Mouse (Mus musculus) left cerebral cortex, postnatal 4 days (tissue): Measurements from ENCODE around the gene Asrgl1. TPM values are rescaled to one million over a fixed set of nuclear protein-coding genes. Genes with fewer than 3 reads are reported as not detected.
"Not testable (repeated sequence)": the region's sequence is repeated elsewhere in the genome, so short reads cannot be mapped to it uniquely, and the experiment has no call there.

Experiments
- DNase-seq: peaks from one replicate; pipeline ENCODE4 v3.0.0-alpha.2; 2022
- intact Hi-C: fragments of 180-260 bp; cut with DNase I; formaldehyde crosslinking; loops from one replicate; pipeline ENCODE4 v1.15.1; 2025
- total RNA-seq, 2 experiments: library from RNA; stranded (reverse); gene quantifications; 2 replicates each; pipeline ENCODE4 v1.2.3; 2021

The Asrgl1 gene
- total RNA-seq: 10 to 100 TPM; 50.1 to 53.3 TPM

DNA sequence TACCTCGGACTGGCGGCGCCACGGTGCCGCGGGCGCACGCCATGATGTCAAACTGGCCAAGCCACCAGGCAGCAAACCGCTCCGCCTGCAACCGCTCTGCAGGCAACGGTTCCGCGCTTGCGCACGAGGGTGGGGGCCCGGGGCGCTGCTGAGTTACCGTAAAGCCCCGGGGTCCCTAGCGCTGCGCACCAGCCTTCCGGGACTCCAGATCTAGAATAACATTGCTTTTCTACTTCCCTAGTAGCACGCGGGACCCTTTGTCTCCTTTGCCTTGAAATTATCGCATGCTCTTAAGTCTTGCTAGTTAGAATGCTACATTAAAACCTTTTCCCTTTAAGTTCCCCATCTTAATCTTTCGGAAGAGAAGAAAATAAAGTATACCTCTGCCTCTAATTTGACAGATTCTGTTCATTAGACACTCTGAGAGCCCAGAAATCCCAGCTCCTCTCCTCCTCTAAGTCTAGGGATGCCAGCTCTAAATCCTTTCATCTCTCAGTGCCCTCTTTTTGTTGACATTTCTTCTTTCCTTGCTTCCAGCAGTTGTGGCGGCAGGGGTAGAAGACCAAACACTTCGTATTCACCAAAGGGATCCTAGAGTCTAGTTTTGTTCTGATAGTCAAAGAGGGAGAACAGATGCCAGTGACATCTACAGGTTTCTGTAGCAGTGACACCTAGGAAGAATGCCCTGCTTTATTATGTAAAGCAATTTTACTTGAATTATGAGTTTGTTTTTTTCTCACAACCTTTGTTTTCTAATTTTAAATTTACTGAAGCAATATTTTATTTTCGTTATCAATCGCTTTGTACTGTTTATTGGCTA is at the start of gene Asrgl1:
Asrgl1 (minus strand) TSS at position 125 of the 820 bp plus-strand sequence.
- DNase-seq: peak; percentile 94
- intact Hi-C loops: no loop called here

DNA sequence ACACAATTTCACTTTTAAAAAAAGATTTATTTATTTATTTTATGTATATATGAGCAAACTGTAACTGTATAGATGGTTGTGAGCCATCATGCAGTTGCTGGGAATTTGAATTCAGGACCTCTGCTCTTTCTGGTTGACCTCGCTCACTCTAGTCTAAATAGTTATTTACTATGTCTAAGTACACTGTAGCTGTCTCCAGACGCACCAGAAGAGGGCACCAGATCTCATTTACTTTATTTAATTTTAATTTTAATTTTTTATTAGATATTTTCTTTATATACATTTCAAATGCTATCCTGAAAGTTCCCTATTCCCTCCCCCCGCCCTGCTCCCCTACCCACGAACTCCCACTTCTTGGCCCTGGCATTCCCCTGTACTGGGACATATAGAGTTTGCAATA is 10.8 kb upstream of the Asrgl1 start:
- no peak for DNase-seq
- intact Hi-C loops: no loop called here

DNA sequence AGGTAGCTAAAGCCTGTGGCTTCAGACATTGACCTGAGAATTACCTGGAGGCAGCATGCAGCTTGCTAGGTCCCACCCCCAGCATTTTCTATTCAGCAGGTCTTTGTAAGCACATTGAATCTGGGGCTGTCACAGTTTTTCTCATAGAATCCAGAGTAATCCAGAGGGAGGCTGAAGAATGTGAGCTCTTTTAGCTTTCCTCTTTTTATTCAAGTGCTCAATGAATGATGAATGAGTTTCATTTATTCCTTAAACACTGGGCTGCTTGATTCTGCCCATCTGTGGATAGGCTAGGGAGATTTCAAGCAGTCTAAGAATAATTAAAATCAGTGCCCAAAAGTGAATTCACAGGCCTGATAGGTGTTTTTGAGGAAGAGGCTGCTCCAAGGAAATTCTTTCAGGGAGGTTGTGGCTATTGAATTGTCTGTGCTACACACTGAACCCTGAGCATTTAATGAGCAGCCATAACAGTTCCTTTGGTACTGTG is 8.2 kb upstream of the Asrgl1 start:
- DNase-seq: no peak
- intact Hi-C loops: no loop called here

DNA sequence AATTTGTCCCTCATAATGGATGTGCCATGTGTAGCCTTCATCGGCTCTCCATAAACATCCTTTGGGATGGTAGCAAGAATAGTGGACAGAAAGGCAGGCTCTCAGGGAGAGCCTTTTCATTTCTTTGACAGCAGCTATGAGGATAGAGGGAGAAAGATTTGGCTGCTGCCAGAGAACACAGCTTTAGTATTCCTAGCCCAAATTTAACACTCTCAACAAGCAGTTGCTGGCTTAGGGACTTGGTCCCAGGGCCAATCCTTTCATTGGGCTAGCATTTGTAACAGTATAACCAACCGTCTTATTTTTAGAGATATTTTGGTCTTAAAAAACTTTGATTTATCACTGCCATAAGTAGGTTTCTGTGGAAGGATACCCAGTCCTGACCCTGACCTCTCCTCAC is 7.8 kb upstream of the Asrgl1 start:
- intact Hi-C loops: no loop called here
- no peak for DNase-seq

DNA sequence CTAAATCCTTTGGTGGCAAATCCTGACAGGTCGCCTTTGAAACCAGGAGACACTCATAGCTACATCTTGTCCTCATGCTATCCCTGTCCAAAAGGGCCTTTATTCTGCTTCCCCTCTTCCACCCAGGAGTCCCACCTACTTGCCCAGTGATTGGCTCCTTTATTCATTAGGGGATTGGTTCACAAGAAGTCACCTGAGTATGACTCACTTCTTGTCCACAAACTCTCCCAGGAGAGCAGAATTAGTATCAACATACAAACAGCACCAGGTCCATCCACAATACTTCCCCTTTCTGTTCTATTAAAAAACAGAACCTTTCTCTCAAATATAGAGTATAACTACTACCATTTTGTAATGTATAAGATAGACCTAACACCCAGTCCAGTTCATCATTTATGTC is 4.9 kb upstream of the Asrgl1 start:
- intact Hi-C loops, DNase-seq: not testable (repeated sequence)

DNA sequence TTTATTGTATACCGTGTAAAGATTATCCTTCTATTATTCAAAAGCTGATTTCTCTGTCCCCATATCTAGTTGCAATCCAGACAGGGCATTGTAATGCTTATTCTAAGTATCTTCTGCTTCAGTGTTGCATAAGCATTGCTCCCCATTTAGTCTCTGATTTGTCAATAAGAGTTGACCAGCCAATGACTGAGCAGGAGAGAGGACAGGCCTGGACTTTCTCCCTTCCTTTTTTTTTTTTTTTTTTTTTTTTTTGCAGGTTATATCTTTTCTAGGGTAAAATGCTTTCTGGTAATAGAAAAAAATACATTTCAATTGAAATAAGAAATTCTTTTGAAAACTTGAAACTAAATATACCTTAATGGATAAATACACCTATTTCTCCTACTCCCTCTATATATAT is 1.7 kb upstream of the Asrgl1 start:
- no peak for DNase-seq
- intact Hi-C loops: no loop called here

DNA sequence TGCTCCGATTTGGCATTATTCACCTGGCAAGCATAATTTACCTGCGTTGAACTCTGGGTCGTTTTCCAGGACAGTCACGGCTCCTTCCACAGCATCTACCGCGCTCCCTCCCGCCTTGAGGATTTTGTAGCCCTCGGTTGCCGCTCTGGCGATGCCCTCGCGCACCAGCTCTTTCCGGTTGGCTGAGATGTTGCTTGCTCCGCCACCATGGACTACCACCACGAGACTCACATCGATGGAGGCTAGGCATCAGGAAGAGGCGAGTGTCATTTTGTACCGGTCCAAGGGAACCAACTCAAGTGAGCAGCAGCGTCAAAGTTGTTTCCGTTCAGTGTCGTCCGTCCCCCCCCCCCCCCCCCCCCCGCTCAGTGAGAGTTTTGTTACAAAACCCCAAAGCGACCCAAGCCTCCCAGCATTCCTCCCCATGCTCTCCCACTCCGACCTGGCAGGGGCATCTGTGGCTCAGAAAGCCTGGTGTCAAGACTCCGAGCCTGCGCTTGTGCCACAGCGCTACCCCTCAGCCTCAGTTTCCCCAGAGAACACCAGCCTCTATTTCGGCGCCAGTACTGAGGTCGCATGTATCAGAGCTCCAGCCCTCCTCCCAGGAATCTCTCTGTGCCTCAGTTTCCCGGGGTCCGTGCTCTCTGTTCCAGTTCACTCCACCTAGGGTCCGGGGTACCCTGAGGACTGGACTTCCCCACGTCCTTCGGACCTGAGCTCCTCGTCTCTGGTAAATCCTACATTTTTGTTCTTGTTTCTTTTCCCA is 507 bp downstream of the Asrgl1 start:
- peak; percentile 38 for DNase-seq
- intact Hi-C loops: no loop called here

DNA sequence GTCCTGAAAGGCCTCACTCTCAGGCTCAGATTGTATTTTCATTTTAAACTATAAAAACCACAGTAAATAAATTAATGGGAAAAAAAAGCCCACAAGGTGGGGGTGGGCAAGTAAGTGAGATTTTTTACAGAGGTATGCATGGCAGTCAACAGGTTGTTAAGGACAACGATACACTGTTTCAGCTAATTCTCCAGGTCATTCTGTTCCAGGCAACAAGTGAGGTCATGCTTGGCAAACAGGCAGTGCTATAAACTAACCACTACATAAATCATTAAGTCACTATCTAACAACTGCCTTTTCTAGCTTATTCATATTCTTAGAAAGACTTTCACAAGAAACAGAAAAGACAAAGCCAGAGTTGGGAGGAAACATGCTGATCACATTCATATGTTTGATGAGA is 5.4 kb downstream of the Asrgl1 start:
- DNase-seq: no peak
- intact Hi-C loops: no loop called here

DNA sequence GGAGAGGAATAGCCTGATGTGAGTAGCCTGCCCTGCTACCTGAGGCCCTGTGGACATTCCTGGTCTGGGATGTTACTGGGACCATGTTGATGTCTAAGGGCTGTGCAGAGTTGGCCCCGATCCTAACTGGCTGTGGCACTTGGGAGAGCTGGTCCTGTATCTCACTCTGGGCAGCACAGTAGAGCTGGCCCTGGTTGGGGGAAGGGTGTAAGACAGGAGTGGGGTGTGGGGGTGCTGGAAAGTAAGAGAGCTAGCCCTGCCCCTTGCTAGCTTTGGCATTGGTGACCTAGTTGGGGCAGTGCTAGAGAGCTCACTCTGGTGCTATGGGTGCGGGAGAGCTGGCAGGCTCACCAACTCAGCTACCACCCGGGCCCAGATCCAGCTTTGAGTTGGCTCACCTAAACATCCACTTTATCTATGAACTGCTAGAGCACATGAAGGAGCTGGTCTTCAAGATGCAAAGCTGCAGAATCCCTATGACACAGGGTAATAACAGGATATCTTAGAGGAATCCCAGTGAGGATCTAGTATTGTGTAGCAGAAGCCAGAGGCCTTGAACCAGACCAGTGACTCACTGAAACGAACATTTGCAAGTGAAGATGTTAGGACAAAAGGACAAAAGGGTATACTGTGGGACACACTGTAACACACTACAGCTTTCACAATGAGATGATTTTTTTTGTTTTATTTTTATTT is 6.8 kb downstream of the Asrgl1 start:
- intact Hi-C loops: no loop called here
- no peak for DNase-seq

DNA sequence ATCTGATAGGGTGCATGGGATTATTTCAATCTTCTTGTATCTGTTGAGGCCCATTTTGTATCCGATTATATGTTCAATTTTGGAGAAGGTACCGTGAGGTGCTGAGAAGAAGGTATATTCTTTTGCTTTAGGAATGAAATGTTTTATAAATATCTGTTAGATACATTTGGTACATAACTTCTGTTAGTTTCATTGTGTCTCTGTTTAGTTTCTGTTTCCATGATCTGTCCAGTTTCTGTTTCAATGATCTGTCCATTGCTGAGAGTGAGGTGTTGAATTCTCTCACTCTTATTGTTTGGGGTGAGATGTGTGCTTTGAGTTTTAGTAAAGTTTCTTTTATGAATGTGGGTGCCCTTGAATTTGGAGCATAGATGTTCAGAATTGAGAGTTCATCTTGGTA is 11.4 kb downstream of the Asrgl1 start:
- intact Hi-C loops, DNase-seq: not testable (repeated sequence)

DNA sequence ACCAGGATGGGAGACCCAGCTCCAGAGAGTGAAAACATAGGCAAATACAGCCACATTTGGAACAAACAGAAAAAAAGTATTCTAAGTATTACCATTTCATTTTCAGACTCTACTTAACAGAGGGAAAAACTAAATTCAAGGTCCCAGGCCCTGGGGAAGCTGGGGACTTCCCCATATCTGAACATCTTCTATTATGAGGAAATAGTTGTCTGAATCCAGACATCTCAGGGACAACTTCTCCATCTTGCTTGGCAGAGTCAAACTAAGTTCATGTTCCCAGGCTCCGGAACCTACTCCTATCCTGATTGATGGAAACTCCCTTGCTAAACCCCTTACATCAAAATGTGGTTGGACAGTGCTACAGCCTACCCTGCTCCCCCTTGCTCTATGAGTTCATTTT is 13.0 kb downstream of the Asrgl1 start:
- DNase-seq: no peak
- intact Hi-C loops: no loop called here

DNA sequence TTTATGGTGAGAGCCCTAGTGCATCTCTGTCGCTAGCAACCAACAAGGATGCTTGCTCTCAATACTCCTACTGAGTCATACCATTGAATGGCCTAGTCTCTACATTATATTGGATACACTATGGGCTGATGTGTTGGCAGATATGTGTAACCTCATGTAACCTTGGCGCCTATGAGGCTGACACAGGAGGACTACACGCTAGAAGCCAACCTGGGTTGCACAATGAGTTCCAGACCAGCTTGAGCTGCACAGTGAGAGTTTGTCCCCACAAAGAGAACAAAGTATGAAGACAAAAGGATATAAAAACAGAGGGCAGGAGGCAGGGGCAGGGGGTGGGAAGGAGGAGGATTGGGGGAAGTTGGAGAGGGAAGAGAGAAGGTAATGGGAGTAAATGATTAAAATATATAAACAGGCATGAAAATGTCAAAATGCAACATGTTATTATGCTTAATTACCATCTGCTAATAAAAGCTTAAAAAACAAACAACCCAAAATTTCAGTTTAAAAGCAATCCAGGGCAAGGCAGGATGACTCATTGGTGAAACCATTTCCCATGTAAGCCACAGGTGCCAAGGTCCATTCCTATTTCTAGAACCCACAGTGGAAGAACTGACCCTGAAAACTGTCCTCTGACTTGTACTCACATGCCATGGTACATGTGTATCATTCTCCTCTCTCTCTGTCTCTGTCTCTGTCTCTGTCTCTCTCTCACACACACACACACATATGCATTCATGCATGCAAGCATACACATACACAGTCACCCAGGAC is 15.6 kb downstream of the Asrgl1 start:
- intact Hi-C loops: no loop called here
- no peak for DNase-seq

DNA sequence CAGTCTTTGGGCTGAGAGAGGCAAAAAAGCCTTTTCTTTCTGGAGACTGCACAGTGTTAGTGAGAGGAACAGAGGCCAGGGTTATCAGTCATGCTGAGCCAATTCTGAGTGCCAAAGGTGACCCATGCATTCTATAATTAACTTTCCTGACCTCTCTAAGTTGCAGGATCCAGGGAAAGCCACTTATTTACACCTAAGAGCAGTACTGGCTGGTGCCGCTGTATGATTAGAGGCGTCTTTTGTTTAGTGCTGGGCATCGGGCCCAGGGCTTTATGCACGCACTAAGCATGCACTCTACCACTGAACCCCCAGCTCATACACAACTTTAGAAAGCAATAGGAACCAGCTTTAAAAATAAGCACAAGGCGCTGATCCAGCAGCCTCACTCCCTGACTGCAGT is 18.2 kb downstream of the Asrgl1 start:
- intact Hi-C loops: no loop called here
- no peak for DNase-seq

DNA sequence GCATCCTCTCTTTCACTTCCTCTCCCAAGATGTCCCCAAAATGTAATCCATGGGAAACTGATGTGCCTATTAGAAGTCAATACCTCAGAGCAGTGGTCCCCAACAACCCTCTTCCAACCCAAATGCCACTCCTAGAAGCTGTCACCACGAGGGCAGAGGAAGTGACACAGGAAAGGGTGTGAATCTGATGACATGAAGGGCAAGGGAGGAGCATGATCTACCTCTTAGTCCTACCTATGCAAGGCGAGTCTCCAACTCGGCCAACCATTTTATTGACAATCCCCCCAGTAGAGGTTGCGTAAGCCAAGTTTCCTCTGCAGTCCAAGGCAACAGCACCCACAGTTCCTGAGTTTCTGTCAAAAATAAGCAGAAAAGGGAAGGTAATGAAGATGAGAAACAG is 19.2 kb downstream of the Asrgl1 start:
- intact Hi-C loops: no loop called here

DNA sequence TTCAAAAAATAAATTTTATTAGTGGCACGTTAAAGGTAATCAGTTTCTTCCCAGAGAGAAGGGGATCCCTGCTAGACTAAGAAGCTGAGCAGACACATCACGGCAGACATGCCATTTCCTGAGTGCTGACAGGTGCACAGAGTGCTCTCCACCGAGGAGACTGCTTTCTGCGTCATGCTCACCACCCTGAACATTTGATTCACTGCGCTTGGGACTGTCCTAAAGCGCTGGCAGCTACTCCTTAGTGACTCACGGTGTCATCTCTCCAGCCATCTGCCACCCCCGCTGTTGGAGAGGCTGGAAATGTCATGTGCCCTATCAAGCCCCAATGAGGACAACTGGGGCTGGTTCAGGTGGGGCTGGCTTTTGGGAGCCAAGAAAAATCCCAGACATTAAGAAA is 23.4 kb downstream of the Asrgl1 start:
- intact Hi-C loops: no loop called here
- no peak for DNase-seq

More for the DNA sequence above, 19.2 kb downstream of the Asrgl1 start:
- DNase-seq: no peak

DNA sequence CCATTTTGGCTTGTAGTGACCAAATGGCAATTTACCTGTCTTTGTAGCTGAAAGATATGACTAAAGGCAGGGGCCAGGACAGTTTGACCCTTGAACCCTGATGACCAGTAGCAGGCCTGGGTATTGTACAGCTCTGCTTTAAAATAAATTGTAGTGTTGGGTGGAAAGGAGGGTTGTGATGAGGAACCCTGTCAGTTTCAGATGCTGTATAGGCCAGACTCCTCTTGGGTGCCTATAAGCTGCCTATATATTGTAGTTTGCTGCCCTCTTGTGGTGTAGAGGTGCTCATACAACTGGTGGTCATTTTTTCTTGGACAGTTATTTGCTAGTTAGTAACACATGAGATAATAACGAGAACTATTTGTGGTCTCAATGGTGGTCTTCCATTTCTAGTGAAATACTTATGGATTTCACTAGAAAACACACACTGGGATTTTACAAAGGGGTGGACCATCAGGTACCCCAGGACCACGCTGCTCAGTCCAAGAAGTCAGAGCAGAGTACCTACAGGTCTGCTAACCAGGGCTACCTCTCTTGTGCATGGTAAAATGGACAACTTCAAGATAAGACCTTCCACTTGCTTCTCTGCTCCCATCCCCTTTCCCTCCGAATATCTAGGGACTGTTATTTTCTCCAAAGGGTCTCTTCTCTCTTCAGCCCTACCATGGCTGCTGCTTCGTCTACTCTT is 25.1 kb downstream of the Asrgl1 start:
- DNase-seq: peak; percentile 21
- intact Hi-C loops: loop anchor here (2.0 kb wide), 1 partner anchor 254 kb away; no protein-coding TSS in a partner anchor

DNA sequence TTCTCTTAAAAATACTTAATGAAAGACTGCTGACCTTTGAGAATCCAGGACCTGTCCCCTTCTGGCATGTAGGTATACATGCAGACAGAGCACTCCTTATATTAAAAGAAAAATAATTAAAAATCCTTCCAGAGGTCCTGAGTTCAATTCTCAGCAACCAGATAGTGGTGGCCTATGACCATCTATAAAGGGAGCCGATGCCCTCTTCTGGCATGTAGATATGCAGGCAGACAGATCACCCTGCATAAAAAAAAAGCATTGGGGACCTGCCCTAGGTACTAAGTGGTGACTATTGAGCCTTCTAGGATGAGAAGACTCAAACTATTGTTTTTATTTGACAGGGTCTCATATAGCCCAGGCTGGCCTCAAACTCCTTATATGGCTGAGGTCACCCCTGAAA is 26.9 kb downstream of the Asrgl1 start:
- no peak for DNase-seq
- intact Hi-C loops: loop anchor here (5.0 kb wide), 1 partner anchor 126 kb away; no protein-coding TSS in a partner anchor

DNA sequence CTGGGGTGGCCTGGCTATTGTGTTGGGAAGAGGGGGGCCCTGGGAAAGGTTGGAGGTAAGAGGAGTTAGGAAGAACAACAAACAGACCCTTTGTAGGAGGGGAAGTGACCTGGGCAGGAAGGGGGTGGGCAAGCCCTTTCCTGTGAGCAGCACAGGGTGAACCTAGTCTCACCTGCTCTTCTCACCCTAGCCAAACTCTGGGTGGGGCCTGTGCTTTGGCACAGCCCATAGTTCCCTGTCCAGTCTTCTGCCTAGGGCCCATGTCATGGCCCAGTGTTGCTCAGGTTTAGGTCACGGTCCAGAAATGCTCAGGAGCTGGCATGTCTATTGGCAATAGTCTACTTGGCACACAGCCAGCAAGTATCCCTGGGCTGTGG is 28.1 kb downstream of the Asrgl1 start:
- intact Hi-C loops: loop anchor here (5.0 kb wide), 1 partner anchor 125 kb away; no protein-coding TSS in a partner anchor

DNA sequence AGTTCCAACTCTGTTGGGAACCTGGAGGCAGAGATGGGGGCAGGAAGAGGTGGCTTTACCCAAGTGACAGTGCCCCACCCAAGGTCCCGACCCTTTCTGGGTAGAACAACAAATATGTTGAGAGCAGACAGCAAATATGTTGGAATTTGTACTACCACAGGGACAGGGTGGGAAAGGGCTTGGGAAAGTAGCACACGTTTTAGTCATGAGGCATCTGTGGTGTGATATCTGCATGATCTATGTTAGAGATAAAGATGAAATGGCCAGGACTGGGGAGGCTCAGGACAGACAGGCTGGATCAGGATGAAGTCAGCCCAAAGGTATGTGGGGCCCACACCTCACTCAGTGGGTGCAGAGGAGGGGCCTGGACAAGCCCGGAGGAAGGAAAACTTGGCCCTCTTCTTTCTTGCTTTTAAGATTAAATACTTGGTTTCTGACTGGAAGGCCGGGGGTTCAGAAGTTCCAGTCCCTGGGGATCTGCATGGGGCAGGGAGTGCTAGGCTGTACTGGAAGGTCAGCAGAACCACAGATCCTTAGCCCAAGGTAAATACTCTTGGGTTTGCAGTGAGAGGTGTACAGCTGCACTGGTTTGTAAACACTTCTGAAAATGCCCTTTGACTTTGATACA is 28.6 kb downstream of the Asrgl1 start:
- no peak for DNase-seq
- intact Hi-C loops: loop anchor here (5.0 kb wide), 1 partner anchor 125 kb away; no protein-coding TSS in a partner anchor

More for the DNA sequence above, 28.1 kb downstream of the Asrgl1 start:
- peak; percentile 13 for DNase-seq
